Mouse (Mus musculus): ENCODE measurements around the gene Cobl.

Cobl gene

GRCm38 (mm10) chr11:12444215-12444614 is 20.5 kb downstream of the Cobl start:
- DNase-seq (ENCODE audit: low read depth, low spot score), result no peak

DNA sequence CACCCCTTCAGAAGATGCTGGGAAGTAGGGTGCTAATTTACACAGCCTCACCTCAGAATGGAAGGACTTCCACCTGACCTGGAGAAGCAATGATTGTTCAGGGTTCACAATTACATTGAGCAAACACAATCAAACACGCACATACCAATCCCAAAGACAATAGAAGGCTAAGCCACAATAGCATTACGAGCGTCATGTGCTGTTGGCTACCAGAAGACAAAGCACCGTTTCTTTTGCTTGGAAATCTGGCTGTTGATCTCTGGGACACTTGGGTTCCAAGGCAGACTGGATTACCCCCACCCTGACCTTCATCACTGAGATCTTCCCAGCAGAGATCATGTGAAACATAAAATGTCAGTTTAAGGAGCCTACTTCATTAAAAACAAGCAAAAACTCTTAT is 21.1 kb downstream of the Cobl start:
- DNase-seq (ENCODE audit: low read depth, low spot score), result no peak

GRCm38 (mm10) chr11:12443185-12443584 is 21.6 kb downstream of the Cobl start:
- no peak for DNase-seq (ENCODE audit: low read depth, low spot score)

DNA sequence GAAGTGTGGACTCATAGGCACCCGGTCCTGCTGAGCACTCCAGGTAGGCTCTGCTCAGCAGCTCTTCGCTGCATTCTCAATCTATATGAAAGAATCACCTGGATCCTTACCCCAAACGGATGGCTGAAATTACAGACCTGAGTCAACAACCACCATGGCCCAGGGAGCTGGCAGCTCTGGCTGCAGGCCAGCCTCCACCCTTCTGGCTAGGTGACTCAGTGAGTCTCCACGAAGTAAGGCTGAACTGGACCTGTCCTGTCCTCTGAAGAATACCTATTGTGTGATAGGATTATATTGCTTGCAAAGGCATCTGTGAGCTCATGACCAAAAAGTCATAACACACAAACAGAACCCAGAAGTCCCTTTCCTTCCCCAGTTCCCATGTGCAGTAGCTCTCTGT is 22.5 kb downstream of the Cobl start:
- DNase-seq (ENCODE audit: low read depth, low spot score), result no peak

DNA sequence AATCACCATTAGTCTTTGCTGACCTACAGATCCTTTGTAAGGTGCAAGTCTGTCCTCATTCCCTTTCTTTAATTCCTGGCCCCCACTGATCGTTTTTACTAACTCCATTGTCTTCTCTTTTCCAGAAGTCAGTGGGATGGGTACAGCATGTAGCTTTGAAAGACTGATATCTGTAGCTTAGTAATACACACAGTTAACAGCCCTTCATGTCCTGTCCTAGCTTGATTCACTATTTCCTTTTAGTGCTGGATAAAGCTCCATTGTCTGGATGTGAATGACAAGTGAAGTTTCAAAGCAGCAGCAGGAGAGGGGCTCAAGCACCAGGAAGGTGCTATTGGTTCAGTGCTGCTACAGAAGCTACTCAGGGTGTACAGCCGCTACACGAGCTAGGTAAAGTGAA is 28.9 kb downstream of the Cobl start:
- DNase-seq (ENCODE audit: low read depth, low spot score), result no peak

DNA sequence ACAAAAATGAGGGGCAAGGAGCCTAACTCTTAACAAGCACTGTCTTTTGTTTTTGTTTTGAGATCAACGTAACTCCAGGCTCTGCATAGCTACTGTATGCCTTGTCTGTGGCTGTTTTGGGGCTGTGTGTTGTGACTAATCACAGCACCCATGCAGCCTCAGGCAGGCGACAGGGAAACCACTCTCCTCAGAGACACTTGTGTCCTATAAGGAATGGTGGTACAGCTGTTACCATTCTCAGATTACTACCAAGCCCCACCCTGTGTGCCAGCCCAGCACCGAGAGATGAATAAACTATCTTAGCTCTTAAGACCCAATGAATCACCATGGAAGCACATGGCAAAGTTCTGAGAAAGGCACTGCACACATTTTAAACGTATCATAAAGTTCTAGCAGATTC is 29.7 kb downstream of the Cobl start:
- no peak for DNase-seq (ENCODE audit: low read depth, low spot score)

DNA sequence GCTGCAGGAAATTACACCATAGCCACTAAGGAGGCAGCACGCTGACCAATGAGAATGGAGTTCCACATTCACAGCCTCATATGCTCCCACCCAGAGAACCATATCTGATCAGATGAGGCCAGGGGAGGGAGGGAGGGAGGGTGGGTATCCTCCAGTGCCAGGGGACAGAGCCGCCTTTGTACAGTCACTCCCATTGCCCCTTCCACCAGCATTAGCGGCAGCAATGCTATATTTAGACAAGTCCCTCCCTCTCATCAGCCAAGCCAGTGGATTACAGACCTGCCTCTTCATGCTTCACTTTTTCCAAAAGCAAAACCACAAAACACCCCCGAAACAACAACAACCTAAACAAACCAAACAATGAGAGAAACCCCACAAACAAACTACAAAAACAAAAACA is 30.2 kb downstream of the Cobl start:
- no peak for DNase-seq (ENCODE audit: low read depth, low spot score)

DNA sequence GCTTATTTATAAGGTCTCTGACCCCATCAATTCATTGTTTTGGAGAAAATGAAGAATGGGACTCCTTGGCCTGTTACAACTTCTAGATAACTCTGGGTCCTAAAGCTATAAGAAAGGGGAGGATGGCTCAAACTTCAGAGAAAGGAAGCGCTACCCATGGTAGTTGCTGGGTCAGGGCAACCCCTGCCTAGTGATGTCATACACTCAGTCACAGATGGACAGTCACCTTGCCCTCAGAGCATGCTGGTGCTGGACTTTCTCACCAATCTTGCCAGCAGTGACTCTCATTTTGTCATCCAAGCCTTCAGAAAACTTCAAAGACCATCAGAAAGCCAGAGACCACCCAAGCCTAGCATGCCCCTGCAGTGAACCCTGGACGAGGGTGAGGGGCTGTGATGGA is 32.8 kb downstream of the Cobl start:
- DNase-seq (ENCODE audit: low read depth, low spot score), result no peak

GRCm38 (mm10) chr11:12430231-12431041 is 34.3 kb downstream of the Cobl start:
- DNase-seq (ENCODE audit: low read depth, low spot score), result no peak

DNA sequence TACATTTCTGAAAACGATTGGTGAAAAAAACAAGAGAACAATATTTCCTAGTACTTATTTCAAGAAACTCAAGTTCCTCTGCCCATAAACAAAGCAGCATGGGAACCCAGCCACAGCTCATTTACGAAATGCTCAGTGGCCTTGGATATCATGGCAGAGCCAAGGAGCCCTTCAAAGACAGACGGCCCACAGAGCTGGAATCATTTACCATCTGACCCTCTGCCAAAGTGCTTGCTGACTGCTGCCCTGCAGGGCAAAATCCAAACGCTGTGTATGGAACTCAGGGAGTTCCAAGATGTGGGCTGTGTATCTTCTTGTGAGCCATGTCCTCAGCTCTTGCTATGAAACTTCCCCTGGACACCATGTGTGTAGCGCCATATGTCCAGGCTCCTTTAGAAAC is 38.0 kb downstream of the Cobl start:
- no peak for DNase-seq (ENCODE audit: low read depth, low spot score)

DNA sequence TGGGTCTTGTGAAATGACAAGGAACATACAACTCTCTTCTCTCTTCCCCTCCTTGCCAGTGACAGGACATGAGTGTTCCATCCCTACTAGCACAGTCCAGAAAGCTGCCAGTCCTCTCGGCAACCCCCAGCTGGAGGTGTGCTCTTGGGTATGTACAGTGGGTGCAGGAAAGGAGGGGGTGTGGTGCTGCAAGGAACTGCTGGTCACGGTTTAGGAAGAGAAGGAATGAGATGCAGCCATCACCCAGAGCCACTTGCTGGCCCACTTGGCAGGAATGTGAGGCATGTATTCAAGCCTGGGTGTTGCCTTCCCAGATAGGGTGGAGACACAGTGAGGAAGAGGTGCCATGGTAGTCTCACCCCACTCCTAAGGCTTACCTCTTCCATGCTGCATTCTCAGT is 40.6 kb downstream of the Cobl start:
- no peak for DNase-seq (ENCODE audit: low read depth, low spot score)

- DNase-seq (ENCODE audit: low read depth, low spot score), result no peak
Measured at GRCm38 (mm10) chr11:12421183-12421582, 43.6 kb downstream of the Cobl start.

GRCm38 (mm10) chr11:12420146-12420545 is 44.6 kb downstream of the Cobl start:
- DNase-seq (ENCODE audit: low read depth, low spot score), result no peak

GRCm38 (mm10) chr11:12416899-12417298 is 47.9 kb downstream of the Cobl start:
- no peak for DNase-seq (ENCODE audit: low read depth, low spot score)

DNA sequence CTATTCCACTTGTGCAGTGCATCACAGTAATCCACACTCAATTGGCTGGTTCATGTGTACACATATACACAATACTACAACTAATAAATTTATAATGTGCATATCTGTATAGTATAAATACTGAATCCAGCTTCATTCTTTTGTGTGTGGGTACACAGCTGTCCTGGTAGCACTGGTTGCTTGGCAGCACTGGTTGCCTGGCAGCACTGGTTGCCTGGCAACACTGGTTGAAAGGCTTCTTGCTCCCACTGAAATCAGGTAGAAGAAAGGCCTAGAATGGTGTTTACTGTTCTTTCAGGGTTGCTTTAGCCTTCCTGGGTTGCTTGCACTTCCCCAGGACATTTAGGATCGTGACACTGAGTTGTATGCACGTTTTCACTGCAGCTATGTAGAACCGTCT is 49.4 kb downstream of the Cobl start:
- no peak for DNase-seq (ENCODE audit: low read depth, low spot score)

GRCm38 (mm10) chr11:12411950-12412349 is 52.8 kb downstream of the Cobl start:
- DNase-seq (ENCODE audit: low read depth, low spot score), result no peak

- DNase-seq (ENCODE audit: low read depth, low spot score), result no peak
Measured at GRCm38 (mm10) chr11:12411075-12411807, 53.5 kb downstream of the Cobl start.

GRCm38 (mm10) chr11:12409463-12409862 is 55.3 kb downstream of the Cobl start:
- DNase-seq (ENCODE audit: low read depth, low spot score), result no peak

DNA sequence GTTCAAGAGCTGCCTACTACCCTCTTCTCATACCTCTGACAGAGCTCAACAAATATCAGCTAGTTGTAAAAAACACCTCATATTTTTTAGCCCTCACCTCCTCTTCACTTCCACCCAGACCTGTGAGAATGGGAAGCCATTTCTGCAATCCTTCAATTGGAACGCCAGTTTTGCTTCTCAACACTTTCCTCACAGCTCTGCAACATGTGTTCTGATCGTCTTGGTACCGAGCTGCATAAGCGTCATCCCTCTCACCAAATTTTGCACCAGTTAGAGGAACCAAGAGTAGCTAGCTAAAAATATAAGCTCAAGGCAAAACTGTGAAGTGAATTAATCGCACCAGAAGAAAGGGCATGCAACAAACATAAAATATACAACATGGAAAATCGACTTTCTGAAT is 56.9 kb downstream of the Cobl start:
- no peak for DNase-seq (ENCODE audit: low read depth, low spot score)

DNA sequence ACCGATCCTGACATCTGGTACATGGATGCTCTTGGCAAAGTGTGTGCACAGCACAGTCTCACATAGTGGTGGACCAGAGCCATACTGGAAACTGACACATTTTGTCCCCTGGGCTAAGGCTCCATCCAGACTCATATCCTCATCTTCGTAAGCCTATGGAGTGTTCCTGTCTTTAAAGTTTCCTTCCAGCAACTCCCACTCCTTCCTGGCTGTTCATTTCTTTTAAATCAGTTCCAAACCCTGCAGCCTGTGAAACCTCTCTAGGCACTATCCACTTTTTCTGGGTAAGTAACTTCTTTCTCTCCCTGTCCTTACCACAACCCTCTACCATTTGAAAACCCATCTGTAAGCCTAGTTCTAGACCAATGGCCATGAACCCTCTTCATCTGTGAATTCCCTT is 64.9 kb downstream of the Cobl start:
- DNase-seq (ENCODE audit: low read depth, low spot score), result no peak

- no peak for DNase-seq (ENCODE audit: low read depth, low spot score)
Measured at GRCm38 (mm10) chr11:12396196-12396595, 68.6 kb downstream of the Cobl start.

DNA sequence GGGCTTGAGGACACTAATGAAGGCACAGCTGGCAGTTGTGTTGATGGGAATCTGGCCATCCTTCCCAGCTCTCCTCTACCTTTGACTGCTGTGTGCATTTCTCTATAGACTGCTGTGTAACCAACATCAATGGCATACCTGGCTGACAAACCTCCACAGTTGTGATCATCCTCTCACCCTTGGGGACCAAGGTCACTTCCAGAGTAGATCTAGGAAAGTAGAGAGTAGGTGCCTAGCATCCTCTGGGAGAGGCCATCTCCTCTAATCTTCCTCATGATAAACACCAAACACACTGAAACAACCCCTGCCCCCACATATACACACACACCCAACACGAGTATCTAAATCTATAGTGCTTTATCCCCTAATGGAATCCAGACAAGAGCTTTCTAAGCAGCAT is 70.1 kb downstream of the Cobl start:
- no peak for DNase-seq (ENCODE audit: low read depth, low spot score)

GRCm38 (mm10) chr11:12394151-12394550 is 70.6 kb downstream of the Cobl start:
- DNase-seq (ENCODE audit: low read depth, low spot score), result no peak

Data from CD4-positive, CD25-positive, alpha-beta regulatory T cell, adult 2 months (primary cell).